Mouse (Mus musculus) kidney, postnatal 0 days (tissue): ENCODE data around the gene Nudt10. TPM values are rescaled to one million over a fixed set of nuclear protein-coding genes. Genes with fewer than 3 reads are reported as not detected.
"Not testable (repeated sequence)": the region's sequence is repeated elsewhere in the genome, so short reads cannot be mapped to it uniquely, and the experiment has no call there.

ENCODE experiments used
- ATAC-seq: fragments of 200-750 bp; cut with Nextera tagmentation; replicated peaks from 2 replicates; pipeline ENCODE4 v1.8.0; 2017; ENCODE audit warnings: low read depth, moderate number of reproducible peaks, moderate TSS enrichment, moderate library complexity; ENCODE audit not compliant: low FRiP score
- DNase-seq: peaks from one replicate; pipeline ENCODE4 v3.0.0-alpha.2; 2016; ENCODE audit warnings: low spot score
- H3K27ac ChIP-seq: fragments of 300-500 bp; sonication (generic); 2 replicates; pipeline ENCODE4 v1.5.1; 2014; ENCODE audit warnings: mild to moderate bottlenecking
- H3K27me3 ChIP-seq: fragments of 300-500 bp; sonication (generic); 2 replicates; pipeline ENCODE4 v1.6.1; 2014; ENCODE audit warnings: low read length, mixed read lengths; ENCODE audit not compliant: insufficient read depth
- H3K36me3 ChIP-seq: fragments of 300-500 bp; sonication (generic); 2 replicates; pipeline ENCODE4 v1.6.1; 2014; ENCODE audit warnings: low read length, mixed read lengths; ENCODE audit not compliant: insufficient read depth
- H3K4me1 ChIP-seq: fragments of 300-500 bp; sonication (generic); replicated peaks from 2 replicates; pipeline ENCODE4 v1.6.1; 2014; ENCODE audit warnings: antibody characterized with exemption, low read length, mixed read lengths; ENCODE audit not compliant: insufficient read depth
- H3K4me2 ChIP-seq: fragments of 300-500 bp; sonication (generic); 2 replicates; pipeline ENCODE4 v1.6.1; 2014; ENCODE audit warnings: mild to moderate bottlenecking, low read length, moderate library complexity, mixed read lengths
- H3K4me3 ChIP-seq: fragments of 300-500 bp; sonication (generic); replicated peaks from 2 replicates; pipeline ENCODE4 v1.5.1; 2014; ENCODE audit warnings: low read depth, low read length
- H3K9ac ChIP-seq: fragments of 300-500 bp; sonication (generic); 2 replicates; pipeline ENCODE4 v1.6.1; 2014; ENCODE audit warnings: low read depth, low read length
- H3K9me3 ChIP-seq: fragments of 300-500 bp; sonication (generic); replicated peaks from 2 replicates; pipeline ENCODE4 v1.6.1; 2016; ENCODE audit warnings: low read length, inconsistent platforms, mixed read lengths
- CTCF ChIP-seq: IDR thresholded peaks from 2 replicates; pipeline ENCODE4 v1.5.1; 2016; ENCODE audit warnings: antibody characterized with exemption, low read depth, mild to moderate bottlenecking, moderate library complexity
- WGBS: fragments of 180-500 bp; shearing (Covaris S2); extraction: QIAGEN DNeasy Blood & Tissue Kit; methylation state at CpG from one replicate; pipeline ENCODE4 v1.1.7; 2014; 5-methylcytosine and 5-hydroxymethylcytosine counted together
- polyA plus RNA-seq: library from polyadenylated mRNA; unstranded; fragments of >200 nt; fragmentation: Nextera tagmentation; extraction: Ambion mirVana; gene quantifications from 2 replicates; pipeline ENCODE4 v1.2.1, GENCODE M21; 2015

Nudt10 gene
- polyA plus RNA-seq = 7.6 and 8.5 TPM in 2 replicates

DNA sequence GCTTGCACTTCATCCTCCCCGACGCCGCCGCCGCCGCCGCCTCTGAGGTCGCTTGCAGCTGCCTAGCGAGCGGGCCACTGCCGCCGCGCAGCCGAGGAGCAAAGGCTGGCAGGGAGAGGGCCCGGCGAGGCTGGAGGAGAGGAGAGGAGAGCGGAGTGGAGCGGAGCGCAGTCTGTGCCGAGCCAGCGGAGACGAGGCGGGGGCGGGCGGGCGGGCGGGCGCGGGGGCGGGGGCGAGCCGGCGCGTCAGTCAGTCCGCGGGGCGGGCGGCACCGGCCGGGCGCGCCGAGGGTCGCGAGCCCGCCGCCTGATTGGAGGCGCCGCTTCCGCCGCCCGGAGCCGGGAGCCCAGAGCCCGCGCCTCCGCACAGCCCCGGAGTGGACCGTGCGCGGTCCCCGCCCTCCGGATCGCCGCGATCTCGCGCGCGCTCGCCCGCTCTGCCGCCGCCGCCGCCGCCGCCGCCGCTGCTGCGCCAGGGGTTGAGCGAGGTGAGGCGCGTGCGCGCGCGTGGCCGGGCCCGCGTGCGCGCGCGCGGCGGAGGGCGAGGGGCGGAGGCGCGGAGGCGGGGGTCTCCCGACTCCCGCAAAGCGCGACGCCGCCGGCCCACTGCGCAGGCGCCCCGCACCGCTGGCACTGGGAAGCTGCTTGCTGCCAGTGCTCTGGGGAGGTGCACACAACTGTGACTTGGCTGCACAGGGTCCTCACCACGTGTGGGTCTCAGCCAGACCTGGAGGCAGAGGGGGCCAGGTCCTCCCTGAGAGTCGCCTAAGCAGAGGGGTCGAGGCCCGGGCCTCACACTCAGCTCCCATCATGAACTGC lies at the start of gene Nudt10:
Nudt10 (minus strand) TSS at position 193 of the 818 bp plus-strand sequence.
- 36% methylated on average over 7 of the region's 116 CpGs for WGBS
- peak; percentile 89 for ATAC-seq
- H3K9ac ChIP-seq, H3K36me3 ChIP-seq, DNase-seq, H3K9me3 ChIP-seq, H3K4me1 ChIP-seq, H3K27ac ChIP-seq, H3K27me3 ChIP-seq: not testable (repeated sequence)
- Histone ChIP-seq H3K4me2 (peak within 1 kb of the TSS; percentile 34; the same call in 1 of the 2 replicates), H3K4me3 (0 out of 2 replicates have a peak within 1 kb of the TSS, but pooled peaks have one; percentile 7)

DNA sequence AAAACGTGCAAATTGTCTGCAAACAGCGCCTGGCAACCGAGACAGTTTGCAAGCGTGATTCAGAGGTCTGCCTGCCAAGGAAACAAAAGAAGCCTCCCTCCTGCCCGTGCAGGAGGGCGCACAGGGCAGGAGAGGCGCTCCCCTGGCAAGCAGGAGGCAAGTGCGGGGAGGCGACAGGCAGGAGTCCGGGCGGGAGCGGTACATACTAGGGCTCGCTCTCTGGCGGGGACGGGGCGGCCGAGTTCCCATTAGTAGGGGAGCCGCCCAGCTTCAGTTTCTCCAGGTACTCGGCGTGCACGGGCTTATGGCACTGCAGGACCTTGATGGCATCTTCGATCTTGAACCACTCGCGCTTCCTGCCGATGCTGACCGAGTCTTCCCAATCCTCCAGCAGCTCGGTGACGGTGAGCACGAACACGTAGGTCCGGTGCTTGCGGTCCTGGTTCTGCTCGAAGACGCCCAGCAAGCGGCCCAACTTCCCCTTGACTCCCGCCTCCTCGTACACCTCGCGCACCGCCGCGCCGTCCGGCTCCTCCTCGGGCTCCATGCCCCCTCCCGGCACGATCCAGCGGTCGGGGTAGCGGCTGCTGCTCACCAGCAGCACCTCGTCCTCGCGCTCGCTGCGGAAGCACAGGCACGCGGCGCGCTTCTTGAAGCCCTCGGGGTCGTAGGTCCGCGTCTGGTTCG lies 536 bp downstream of the Nudt10 start:
- H3K4me2 ChIP-seq = peak overlapping the region; percentile 34; the same call in 1 of the 2 replicates

DNA sequence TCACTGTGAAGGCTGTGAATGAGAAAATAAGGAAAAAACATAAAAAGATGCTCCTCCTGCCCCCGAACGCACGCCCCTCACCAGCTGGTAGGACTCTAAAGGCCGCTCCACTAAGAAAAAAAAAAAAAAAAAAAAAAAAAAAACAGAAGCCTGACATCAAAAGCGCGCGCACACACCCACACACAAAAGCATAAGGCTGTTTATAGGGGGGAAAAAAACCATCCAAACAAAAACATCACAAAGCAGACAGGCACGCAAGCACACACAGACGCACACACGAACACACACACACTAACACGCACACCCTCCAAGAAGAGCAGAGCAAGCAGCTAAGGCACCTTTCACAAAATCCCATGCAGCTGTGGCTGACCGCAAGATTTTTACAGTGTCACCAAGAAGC lies 1.1 kb downstream of the Nudt10 start:
- H3K9me3 ChIP-seq = no peaks in the 10 kb centered on the region
- no peak for ATAC-seq
- no peaks in the 10 kb centered on the region for H3K27me3 ChIP-seq
- peak overlapping the region; percentile 34; the same call in 1 of the 2 replicates for H3K4me2 ChIP-seq
- WGBS = 20% methylated on average over 12 of the region's 12 CpGs
- no peak for DNase-seq
- H3K9ac ChIP-seq = no peak overlapping the region
- H3K27ac ChIP-seq = no peak overlapping the region
- no peak for TF ChIP-seq CTCF
- H3K4me1 ChIP-seq = no peaks in the 10 kb centered on the region
- 0 out of 2 replicates have a peak overlapping the region, but pooled peaks have one; percentile 7 for H3K4me3 ChIP-seq
- H3K36me3 ChIP-seq = no peaks in the 10 kb centered on the region

More for the DNA sequence above, 536 bp downstream of the Nudt10 start:
- H3K4me3 ChIP-seq, H3K9ac ChIP-seq, H3K4me1 ChIP-seq, H3K36me3 ChIP-seq, DNase-seq, H3K27ac ChIP-seq, H3K9me3 ChIP-seq, H3K27me3 ChIP-seq: not testable (repeated sequence)
- ATAC-seq = peak; percentile 73; the same call in 1 of the 2 replicates
- WGBS = 0% methylated on average over 6 of the region's 64 CpGs

Other genes starting within 250 kb of the Nudt10 start
- 3.7 and 4.3 TPM in 2 replicates for gene Nudt11, start 125.6 kb downstream of the Nudt10 start, polyA plus RNA-seq
- gene AU022751, start 89.6 kb downstream of the Nudt10 start, polyA plus RNA-seq = not detected in 2 replicates
- gene Bmp15, start 147.7 kb upstream of the Nudt10 start, polyA plus RNA-seq = 0.15 and 0.24 TPM in 2 replicates
- gene Shroom4, start 226.8 kb upstream of the Nudt10 start, polyA plus RNA-seq = 6.4 and 7.3 TPM in 2 replicates